Mouse (Mus musculus): ENCODE data around the gene Strip2.

GRCm38 (mm10) chr6:29956749-29957148 is 39.9 kb downstream of the Strip2 start:
- no peak for TF ChIP-seq ZMIZ1 (IDR thresholded peaks at IDR 0.05; ENCODE audit: low read depth, low read length)
- no peak for TF ChIP-seq JUND (conservative IDR thresholded peaks at IDR 0.05; ENCODE audit: low read depth, low read length)
- TF ChIP-seq EP300 (IDR thresholded peaks at IDR 0.05; ENCODE audit: low read length) = no peak
- no peak for TF ChIP-seq POLR2A (IDR thresholded peaks at IDR 0.05; ENCODE audit: low read depth, low read length)
- TF ChIP-seq USF2 (conservative IDR thresholded peaks at IDR 0.05; ENCODE audit: low read depth, low read length) = no peak
- no peak for TF ChIP-seq MAFK (IDR thresholded peaks at IDR 0.05; ENCODE audit: insufficient replicate concordance, low read length)
- no peak for TF ChIP-seq CHD2 (IDR thresholded peaks at IDR 0.05; ENCODE audit: low read length)
